Mouse (Mus musculus) gastrocnemius, postnatal 4 days (tissue): ENCODE measurements around the gene Ptprk. TPM values are rescaled to one million over a fixed set of nuclear protein-coding genes. Genes with fewer than 3 reads are reported as not detected.

ENCODE experiments used
- DNase-seq, 2 experiments: peaks; one replicate each; pipeline ENCODE4 v3.0.0; 2021 to 2022; ENCODE audit warnings: low spot score in 2 of 2, mixed read lengths in 2 of 2
- total RNA-seq, 2 experiments: library from RNA; stranded (reverse); gene quantifications; 2 replicates each; pipeline ENCODE4 v1.2.3; 2021

Gene Ptprk
- total RNA-seq, 2 experiments from 2014 or later, result 17.5 to 19.1 TPM

GRCm38 (mm10) chr10:28184675-28185074 lies 110.1 kb downstream of the Ptprk start:
- no peak for DNase-seq

- DNase-seq, result no peak
Measured at GRCm38 (mm10) chr10:28185326-28185725, 110.7 kb downstream of the Ptprk start.

- no peak for DNase-seq
Measured at GRCm38 (mm10) chr10:28186018-28186800, 111.6 kb downstream of the Ptprk start.

- DNase-seq, result no peak
Measured at GRCm38 (mm10) chr10:28191440-28191839, 116.8 kb downstream of the Ptprk start.

- no peak for DNase-seq
Measured at GRCm38 (mm10) chr10:28193630-28194029, 119.0 kb downstream of the Ptprk start.

GRCm38 (mm10) chr10:28200609-28201008 lies 126.0 kb downstream of the Ptprk start:
- no peak for DNase-seq

GRCm38 (mm10) chr10:28209394-28209793 lies 134.8 kb downstream of the Ptprk start:
- DNase-seq, result no peak

GRCm38 (mm10) chr10:28212083-28212482 lies 137.5 kb downstream of the Ptprk start:
- no peak for DNase-seq

- DNase-seq, result no peak
Measured at GRCm38 (mm10) chr10:28215153-28215552, 140.5 kb downstream of the Ptprk start.

- no peak for DNase-seq
Measured at GRCm38 (mm10) chr10:28223602-28224001, 149.0 kb downstream of the Ptprk start.

- DNase-seq, result no peak
Measured at GRCm38 (mm10) chr10:28224376-28224775, 149.8 kb downstream of the Ptprk start.

GRCm38 (mm10) chr10:28225536-28226075 lies 151.0 kb downstream of the Ptprk start:
- no peak for DNase-seq

GRCm38 (mm10) chr10:28227732-28228131 lies 153.1 kb downstream of the Ptprk start:
- no peak for DNase-seq

GRCm38 (mm10) chr10:28228208-28228607 lies 153.6 kb downstream of the Ptprk start:
- DNase-seq, result no peak

GRCm38 (mm10) chr10:28232273-28233167 lies 157.9 kb downstream of the Ptprk start:
- DNase-seq, result no peak

- DNase-seq, result no peak
Measured at GRCm38 (mm10) chr10:28249047-28249446, 174.4 kb downstream of the Ptprk start.

- DNase-seq, result no peak
Measured at GRCm38 (mm10) chr10:28251385-28251784, 176.8 kb downstream of the Ptprk start.

- no peak for DNase-seq
Measured at GRCm38 (mm10) chr10:28260651-28261050, 186.0 kb downstream of the Ptprk start.

- DNase-seq, result no peak
Measured at GRCm38 (mm10) chr10:28262159-28262558, 187.5 kb downstream of the Ptprk start.

GRCm38 (mm10) chr10:28263546-28263945 lies 188.9 kb downstream of the Ptprk start:
- DNase-seq, result no peak

GRCm38 (mm10) chr10:28270273-28270672 lies 195.7 kb downstream of the Ptprk start:
- no peak for DNase-seq
